12 mouse cellular contexts compared by ENCODE assay signal in genomic region chr2:29542039-29542438, GRCm38 (mm10).
DNase-seq lines count a peak whose midpoint lies in the region; TF ChIP-seq lines count a peak whose summit lies in the region.
"Had no signal": no experiment of that assay in that cellular context is flagged by ENCODE, and none has a peak within 500 bp of the region (broad histone marks: within the 10 kb centered on the region; RNA-seq: fewer than 3 reads in every experiment).

No protein-coding gene starts in this region.

- TF ChIP-seq CTCF in cortical plate, adult 2 months (IDR thresholded peaks at IDR 0.05; ENCODE audit: extremely low read depth, insufficient read depth, low read length): no peak

- no peak overlapping the region for H3K27ac ChIP-seq in cortical plate, adult 2 months (ENCODE audit: insufficient read depth, low read length)
- H3K27ac ChIP-seq: hindbrain, embryonic 15.5 days; limb, embryonic 10.5 days; neural tube, embryonic 13.5 days had no signal

- H3K4me3 ChIP-seq in cortical plate, adult 2 months (ENCODE audit: insufficient read depth, low read length): 0 out of 2 replicates have a peak overlapping the region, but pooled peaks have one; percentile 2
- H3K4me3 ChIP-seq: hindbrain, embryonic 15.5 days; limb, embryonic 10.5 days; neural tube, embryonic 13.5 days had no signal

- intact Hi-C loops in left cerebral cortex, postnatal 4 days (cut with DNase I): no loop called here

- DNase-seq in cerebellum, postnatal 14 days: peak; percentile 29 to 45
- DNase-seq in cerebellum, postnatal 4 days (ENCODE audit: low spot score in 2 of 2): no peak
- peak; percentile 38 to 49 for DNase-seq in left cerebral cortex, adult 18-20 months (ENCODE audit: low spot score in 2 of 2)
- DNase-seq in left cerebral cortex, postnatal 4 days: no peak
- peak; percentile 59 to 64 for DNase-seq in right cerebral cortex, adult 2 months (ENCODE audit: low spot score in 2 of 2)
- DNase-seq in kidney, adult 8-10 months: no peak
- no peak for DNase-seq in adrenal gland, postnatal 14 days
- DNase-seq: kidney, postnatal 10 days had no signal

- TF ChIP-seq POLR2A in cortical plate, adult 2 months (IDR thresholded peaks at IDR 0.05; ENCODE audit: extremely low read depth, insufficient read depth, low read length): no peak

- 0 out of 2 replicates have a peak, but pooled peaks cover 1% of the 10 kb centered on the region for H3K4me1 ChIP-seq in cortical plate, adult 2 months (ENCODE audit: control insufficient read depth, insufficient read depth, low read length)

Comparison
In these comparisons a context has a peak if more than half of its experiments do, and no peak if none do; other contexts are left out.
1. DNase-seq: peak in cerebellum, postnatal 14 days (2 of 2), left cerebral cortex, adult 18-20 months (2 of 2) and right cerebral cortex, adult 2 months (2 of 2); none in cerebellum, postnatal 4 days (0 of 2), left cerebral cortex, postnatal 4 days (single experiment), kidney, adult 8-10 months (0 of 2) and adrenal gland, postnatal 14 days (single experiment).